Mouse (Mus musculus) MEL (cell line): ENCODE measurements at regions not wholly inside any gene's neighbourhood (a gene's known extent, or its start where the extent isn't known, plus 50 kb on each side); places are given as distances from the start of the nearest gene placed in this dataset.

Experiments
- DNase-seq: peaks from one replicate; pipeline ENCODE4 v3.0.0; 2011; ENCODE audit warnings: low read depth, low spot score
- H3K27ac ChIP-seq: 2 replicates; pipeline ENCODE4 v1.5.1; 2012; ENCODE audit warnings: low read depth, mild to moderate bottlenecking, control low read depth, low read length, moderate library complexity; ENCODE audit not compliant: control insufficient read depth
- H3K27me3 ChIP-seq, 2 experiments: fragments of 150-350 bp in 1 of 2; sonication (generic) in 1 of 2; 2 replicates each; pipeline ENCODE4 v1.6.1; 2012; ENCODE audit warnings: low read length in 2 of 2, mild to moderate bottlenecking in 2 of 2, improper control_type of control experiment in 1 of 2, moderate library complexity in 1 of 2; ENCODE audit not compliant: insufficient read depth in 2 of 2, control insufficient read depth in 1 of 2
- H3K36me3 ChIP-seq, 2 experiments: 2 replicates each; pipeline ENCODE4 v1.6.1; 2012 to 2014; ENCODE audit warnings: low read length in 2 of 2, improper control_type of control experiment in 1 of 2, inconsistent platforms in 1 of 2, mild to moderate bottlenecking in 1 of 2; ENCODE audit not compliant: insufficient read depth in 2 of 2, control insufficient read depth in 1 of 2
- H3K4me1 ChIP-seq, 2 experiments: fragments of 150-350 bp in 1 of 2; sonication (generic) in 1 of 2; 2 replicates each; pipeline ENCODE4 v1.6.1; 2012; ENCODE audit warnings: low read length in 2 of 2, improper control_type of control experiment in 1 of 2, mild to moderate bottlenecking in 1 of 2; ENCODE audit not compliant: insufficient read depth in 2 of 2, control insufficient read depth in 1 of 2
- H3K4me3 ChIP-seq, 2 experiments: fragments of 150-350 bp in 1 of 2; sonication (generic) in 1 of 2; 2 replicates each; pipeline ENCODE4 v1.5.1; 2012; ENCODE audit warnings: low read depth in 2 of 2, low read length in 2 of 2, mild to moderate bottlenecking in 2 of 2, moderate library complexity in 2 of 2, control low read depth in 1 of 2, improper control_type of control experiment in 1 of 2; ENCODE audit not compliant: control insufficient read depth in 1 of 2, insufficient read depth in 1 of 2
- H3K79me2 ChIP-seq: 2 replicates; pipeline ENCODE4 v1.6.1; 2012; ENCODE audit warnings: mild to moderate bottlenecking, low read length, moderate library complexity; ENCODE audit not compliant: control insufficient read depth, poor library complexity, insufficient read depth
- H3K9ac ChIP-seq: 2 replicates; pipeline ENCODE4 v1.6.1; 2012; ENCODE audit warnings: low read depth, mild to moderate bottlenecking, control low read depth, low read length, moderate library complexity; ENCODE audit not compliant: control insufficient read depth, poor library complexity, severe bottlenecking
- H3K9me3 ChIP-seq: fragments of 150-350 bp; sonication (generic); replicated peaks from 2 replicates; pipeline ENCODE4 v1.6.1; 2012; ENCODE audit warnings: mild to moderate bottlenecking, low read length, improper control_type of control experiment, moderate library complexity; ENCODE audit not compliant: insufficient read depth
- BHLHE40 ChIP-seq: IDR thresholded peaks from 2 replicates; pipeline ENCODE4 v1.6.1; 2012; ENCODE audit warnings: low read depth, mild to moderate bottlenecking, inconsistent platforms, low read length, improper control_type of control experiment, borderline replicate concordance
- E2F4 ChIP-seq: IDR thresholded peaks from 2 replicates; pipeline ENCODE4 v1.6.1; 2011; ENCODE audit warnings: low read depth, low read length, improper control_type of control experiment, borderline replicate concordance
- EP300 ChIP-seq, 2 experiments: IDR thresholded peaks; 2 replicates each; pipeline ENCODE4 v1.6.1; 2011; ENCODE audit warnings: improper control_type of control experiment in 2 of 2, low read length in 2 of 2, low read depth in 1 of 2, mild to moderate bottlenecking in 1 of 2
- GABPA ChIP-seq: IDR thresholded peaks from 2 replicates; pipeline ENCODE4 v1.6.1; 2012; ENCODE audit warnings: low read depth, mild to moderate bottlenecking, inconsistent platforms, low read length, improper control_type of control experiment, moderate library complexity
- MAX ChIP-seq: IDR thresholded peaks from 2 replicates; pipeline ENCODE4 v1.6.1; 2011; ENCODE audit warnings: low read length, improper control_type of control experiment
- MYB ChIP-seq: IDR thresholded peaks from 2 replicates; pipeline ENCODE4 v1.6.1; 2011; ENCODE audit warnings: mild to moderate bottlenecking, low read depth, low read length, improper control_type of control experiment
- MYC ChIP-seq: IDR thresholded peaks from 2 replicates; pipeline ENCODE4 v1.6.1; 2011; ENCODE audit warnings: low read depth, mild to moderate bottlenecking, low read length, improper control_type of control experiment, moderate library complexity
- NELFE ChIP-seq: IDR thresholded peaks from 2 replicates; pipeline ENCODE4 v1.6.1; 2011; ENCODE audit warnings: low read depth, low read length, improper control_type of control experiment
- NRF1 ChIP-seq: IDR thresholded peaks from 2 replicates; pipeline ENCODE4 v1.6.1; 2014; ENCODE audit warnings: low read depth, mild to moderate bottlenecking, inconsistent platforms, low read length, improper control_type of control experiment, moderate library complexity; ENCODE audit not compliant: poor library complexity, insufficient read depth, severe bottlenecking
- POLR2A ChIP-seq, 2 experiments: IDR thresholded peaks; 2 replicates each; pipeline ENCODE4 v1.6.1; 2011 to 2012; ENCODE audit warnings: low read length in 2 of 2, mild to moderate bottlenecking in 2 of 2, control low read depth in 1 of 2, improper control_type of control experiment in 1 of 2, low read depth in 1 of 2, moderate library complexity in 1 of 2; ENCODE audit not compliant: control insufficient read depth in 1 of 2, insufficient read depth in 1 of 2, poor library complexity in 1 of 2
- POLR2AphosphoS5 ChIP-seq: IDR thresholded peaks from 2 replicates; pipeline ENCODE4 v1.6.1; 2012; ENCODE audit warnings: low read depth, borderline replicate concordance, mild to moderate bottlenecking, inconsistent platforms, low read length, moderate library complexity, mixed read lengths
- SMC3 ChIP-seq: IDR thresholded peaks from 2 replicates; pipeline ENCODE4 v1.6.1; 2011; ENCODE audit warnings: low read depth, low read length, improper control_type of control experiment
- TCF12 ChIP-seq: IDR thresholded peaks from 2 replicates; pipeline ENCODE4 v1.6.1; 2014; ENCODE audit warnings: low read depth, mild to moderate bottlenecking, inconsistent platforms, low read length, improper control_type of control experiment, moderate library complexity
- USF1 ChIP-seq: IDR thresholded peaks from 2 replicates; pipeline ENCODE4 v1.6.1; 2014; ENCODE audit warnings: low read depth, mild to moderate bottlenecking, inconsistent platforms, low read length, improper control_type of control experiment, moderate library complexity
- ZKSCAN1 ChIP-seq: IDR thresholded peaks from 2 replicates; pipeline ENCODE4 v1.6.1; 2012; ENCODE audit warnings: low read depth, mild to moderate bottlenecking, inconsistent platforms, low read length, improper control_type of control experiment, moderate library complexity

GRCm38 (mm10) chr14:92717666-92718065 is 1172.8 kb downstream of the Pcdh9 start (continued):
- no peak for TF ChIP-seq GABPA

GRCm38 (mm10) chr14:92688151-92688550 is 1202.3 kb downstream of the Pcdh9 start:
- Histone ChIP-seq H3K9me3 (no peaks in the 10 kb centered on the region), H3K4me1 (no peaks in the 10 kb centered on the region), H3K36me3 (no peaks in the 10 kb centered on the region), H3K79me2 (no peaks in the 10 kb centered on the region), H3K27me3 (no peaks in the 10 kb centered on the region), H3K9ac (no peak overlapping the region), H3K27ac (no peak overlapping the region), H3K4me3 (no peak overlapping the region)
- TF ChIP-seq BHLHE40 (no peak), MYC (no peak), E2F4 (no peak), MYB (no peak), MAX (no peak), USF1 (no peak), TCF12 (no peak), POLR2AphosphoS5 (no peak), SMC3 (no peak), NELFE (no peak), ZKSCAN1 (no peak), NRF1 (no peak)
- DNase-seq, result no peak

- H3K36me3 ChIP-seq, result no peaks in the 10 kb centered on the region
- DNase-seq, result no peak
- H3K9ac ChIP-seq, result no peak overlapping the region
- no peaks in the 10 kb centered on the region for H3K27me3 ChIP-seq
- no peak overlapping the region for H3K4me3 ChIP-seq
- H3K9me3 ChIP-seq, result no peaks in the 10 kb centered on the region
- H3K27ac ChIP-seq, result no peak overlapping the region
- no peaks in the 10 kb centered on the region for H3K79me2 ChIP-seq
- TF ChIP-seq EP300 (IDR thresholded peaks at IDR 0.05; ENCODE audit: low read depth in 1 of 2, low read length in 2 of 2) (0 out of 4 replicates have a peak, but pooled peaks of 1 of the 2 experiments have one; percentile 13), POLR2A (IDR thresholded peaks at IDR 0.05; ENCODE audit: control insufficient read depth in 1 of 2, insufficient read depth in 1 of 2, low read depth in 1 of 2, low read length in 2 of 2, poor library complexity in 1 of 2) (no peak)
- no peaks in the 10 kb centered on the region for H3K4me1 ChIP-seq
Observed at GRCm38 (mm10) chr14:92687106-92687505, 1203.4 kb downstream of the Pcdh9 start.
